Mouse (Mus musculus): Measurements from ENCODE around the gene Tpcn1.

Gene Tpcn1

GRCm38 (mm10) chr5:120588569-120589094 is at the start of gene Tpcn1, which contains the start of gene Iqcd:
Tpcn1 (minus strand) TSS chr5:120588673.
Iqcd (plus strand) TSS chr5:120589016.
- peak; percentile 99 for DNase-seq (ENCODE audit: low read depth)

GRCm38 (mm10) chr5:120635633-120636032 is 47.2 kb upstream of the Tpcn1 start:
- no peak for DNase-seq (ENCODE audit: low read depth)

GRCm38 (mm10) chr5:120634860-120635259 is 46.4 kb upstream of the Tpcn1 start:
- no peak for DNase-seq (ENCODE audit: low read depth)

- no peak for DNase-seq (ENCODE audit: low read depth)
These were observed 45.7 kb upstream of the Tpcn1 start, which contains the start of gene Cfap73 for GRCm38 (mm10) chr5:120634131-120634530. Cfap73 (minus strand) TSS chr5:120634235.

- no peak for DNase-seq (ENCODE audit: low read depth)
These were observed 43.4 kb upstream of the Tpcn1 start for GRCm38 (mm10) chr5:120631892-120632291.

GRCm38 (mm10) chr5:120631128-120631527 is 42.7 kb upstream of the Tpcn1 start:
- DNase-seq (ENCODE audit: low read depth), result no peak

- DNase-seq (ENCODE audit: low read depth), result peak; percentile 57
These were observed 40.2 kb upstream of the Tpcn1 start for GRCm38 (mm10) chr5:120628624-120629023.

- DNase-seq (ENCODE audit: low read depth), result no peak
These were observed 39.2 kb upstream of the Tpcn1 start for GRCm38 (mm10) chr5:120627515-120628300.

- peak; percentile 18 for DNase-seq (ENCODE audit: low read depth)
These were observed 37.9 kb upstream of the Tpcn1 start for GRCm38 (mm10) chr5:120626399-120626798.

GRCm38 (mm10) chr5:120624427-120624826 is 36.0 kb upstream of the Tpcn1 start:
- no peak for DNase-seq (ENCODE audit: low read depth)

- DNase-seq (ENCODE audit: low read depth), result no peak
These were observed 33.9 kb upstream of the Tpcn1 start for GRCm38 (mm10) chr5:120622198-120622851.

GRCm38 (mm10) chr5:120621846-120622197 is 33.3 kb upstream of the Tpcn1 start:
- DNase-seq (ENCODE audit: low read depth), result no peak

- no peak for DNase-seq (ENCODE audit: low read depth)
These were observed 32.7 kb upstream of the Tpcn1 start for GRCm38 (mm10) chr5:120621078-120621765.

- DNase-seq (ENCODE audit: low read depth), result peak; percentile 84
These were observed 32.1 kb upstream of the Tpcn1 start for GRCm38 (mm10) chr5:120620375-120621077.

- DNase-seq (ENCODE audit: low read depth), result peak; percentile 67
These were observed 30.7 kb upstream of the Tpcn1 start for GRCm38 (mm10) chr5:120619201-120619600.

GRCm38 (mm10) chr5:120618778-120619177 is 30.3 kb upstream of the Tpcn1 start:
- DNase-seq (ENCODE audit: low read depth), result no peak

GRCm38 (mm10) chr5:120615903-120616302 is 27.4 kb upstream of the Tpcn1 start:
- DNase-seq (ENCODE audit: low read depth), result peak; percentile 65

GRCm38 (mm10) chr5:120612822-120613604 is 24.5 kb upstream of the Tpcn1 start:
- DNase-seq (ENCODE audit: low read depth), result peak; percentile 100

- peak; percentile 97 for DNase-seq (ENCODE audit: low read depth)
These were observed 24.0 kb upstream of the Tpcn1 start, which contains the start of the genes Rita1 and Ddx54 for GRCm38 (mm10) chr5:120612442-120612821. Rita1 (minus strand) TSS chr5:120612589. Ddx54 (plus strand) TSS chr5:120612739.

- no peak for DNase-seq (ENCODE audit: low read depth)
These were observed 22.9 kb upstream of the Tpcn1 start for GRCm38 (mm10) chr5:120611416-120611815.

GRCm38 (mm10) chr5:120610906-120611305 is 22.4 kb upstream of the Tpcn1 start:
- DNase-seq (ENCODE audit: low read depth), result no peak

Data from NIH3T3 (cell line).